ENCODE assay signal across 19 mouse cellular contexts in genomic region chr16:9439300-9439856, GRCm38 (mm10).
DNase-seq lines count a peak whose midpoint lies in the region; ATAC-seq lines count a peak whose summit lies in the region.
"Had no signal": no experiment of that assay in that cellular context is flagged by ENCODE, and none has a peak within 500 bp of the region (broad histone marks: within the 10 kb centered on the region; RNA-seq: fewer than 3 reads in every experiment).

No protein-coding gene starts in this region.

- H3K4me1 ChIP-seq in hindbrain, embryonic 11.5 days (replicated peaks; ENCODE audit: control insufficient read depth, insufficient read depth, low read length), result no peaks in the 10 kb centered on the region
- no peaks in the 10 kb centered on the region for H3K4me1 ChIP-seq in hindbrain, embryonic 16.5 days (ENCODE audit: control insufficient read depth, insufficient read depth, low read depth, low read length)
- H3K4me1 ChIP-seq in midbrain, embryonic 14.5 days (ENCODE audit: control insufficient read depth, insufficient read depth, low read length), result no peaks in the 10 kb centered on the region
- H3K4me1 ChIP-seq in midbrain, embryonic 15.5 days, result no peaks in the 10 kb centered on the region
- H3K4me1 ChIP-seq in neural tube, embryonic 13.5 days (replicated peaks), result no peaks in the 10 kb centered on the region
- H3K4me1 ChIP-seq: forebrain, embryonic 15.5 days; heart, embryonic 13.5 days had no signal

- DNase-seq in hindbrain, embryonic 11.5 days (ENCODE audit: low spot score), result peak; percentile 8
- peak; percentile 48 for DNase-seq in midbrain, embryonic 14.5 days
- DNase-seq in embryo, embryonic 10.5 days (ENCODE audit: low spot score), result peak; percentile 17
- no peak for DNase-seq in layer of hippocampus, postnatal 14 days (ENCODE audit: low spot score in 2 of 2)
- DNase-seq: adrenal gland, postnatal 14 days; cerebellum, adult 2 months; cerebellum, postnatal 10 days; gastrocnemius, postnatal 36 days; heart, adult 11 months; heart, postnatal 36 days had no signal

- H3K36me3 ChIP-seq in hindbrain, embryonic 11.5 days (ENCODE audit: control insufficient read depth, insufficient read depth, low read length), result no peaks in the 10 kb centered on the region
- H3K36me3 ChIP-seq in hindbrain, embryonic 16.5 days (ENCODE audit: control insufficient read depth, insufficient read depth, low read length), result no peaks in the 10 kb centered on the region
- H3K36me3 ChIP-seq in midbrain, embryonic 14.5 days (ENCODE audit: control insufficient read depth, insufficient read depth, low read length), result no peaks in the 10 kb centered on the region
- H3K36me3 ChIP-seq in midbrain, embryonic 15.5 days (replicated peaks), result no peaks in the 10 kb centered on the region
- no peaks in the 10 kb centered on the region for H3K36me3 ChIP-seq in neural tube, embryonic 13.5 days
- H3K36me3 ChIP-seq: forebrain, embryonic 15.5 days; heart, embryonic 13.5 days had no signal

- H3K27me3 ChIP-seq in hindbrain, embryonic 11.5 days (ENCODE audit: control insufficient read depth, insufficient read depth, low read length), result peaks cover 2% of the 10 kb centered on the region; the same call in 1 of the 2 replicates
- no peaks in the 10 kb centered on the region for H3K27me3 ChIP-seq in hindbrain, embryonic 16.5 days (replicated peaks; ENCODE audit: control insufficient read depth, insufficient read depth, low read length)
- H3K27me3 ChIP-seq in midbrain, embryonic 14.5 days (ENCODE audit: control insufficient read depth, insufficient read depth, low read length), result peaks cover 28% of the 10 kb centered on the region
- peaks cover 17% of the 10 kb centered on the region for H3K27me3 ChIP-seq in midbrain, embryonic 15.5 days (replicated peaks)
- H3K27me3 ChIP-seq in neural tube, embryonic 13.5 days, result peaks cover 16% of the 10 kb centered on the region
- H3K27me3 ChIP-seq: CH12.LX; forebrain, embryonic 15.5 days; heart, embryonic 13.5 days had no signal

- 10% methylated on average over 2 of the region's 2 CpGs for WGBS in hindbrain, embryonic 11.5 days
- WGBS in hindbrain, embryonic 16.5 days, result 13% methylated on average over 2 of the region's 2 CpGs
- 9% methylated on average over 2 of the region's 2 CpGs for WGBS in midbrain, embryonic 14.5 days
- 11% methylated on average over 2 of the region's 2 CpGs for WGBS in midbrain, embryonic 15.5 days
- 8% methylated on average over 2 of the region's 2 CpGs for WGBS in neural tube, embryonic 13.5 days

- no peak overlapping the region for H3K4me2 ChIP-seq in hindbrain, embryonic 11.5 days (replicated peaks; ENCODE audit: low read depth, low read length)
- no peak overlapping the region for H3K4me2 ChIP-seq in hindbrain, embryonic 16.5 days (ENCODE audit: low read length)
- H3K4me2 ChIP-seq in midbrain, embryonic 14.5 days (ENCODE audit: low read length), result no peak overlapping the region
- no peak overlapping the region for H3K4me2 ChIP-seq in midbrain, embryonic 15.5 days
- no peak overlapping the region for H3K4me2 ChIP-seq in neural tube, embryonic 13.5 days
- H3K4me2 ChIP-seq: forebrain, embryonic 15.5 days; heart, embryonic 13.5 days; hindbrain, embryonic 14.5 days had no signal

- no peak overlapping the region for H3K4me3 ChIP-seq in hindbrain, embryonic 11.5 days (ENCODE audit: low read depth, low read length)
- H3K4me3 ChIP-seq in hindbrain, embryonic 16.5 days (ENCODE audit: low read length), result no peak overlapping the region
- H3K4me3 ChIP-seq in midbrain, embryonic 14.5 days (replicated peaks; ENCODE audit: low read depth, low read length), result no peak overlapping the region
- no peak overlapping the region for H3K4me3 ChIP-seq in midbrain, embryonic 15.5 days
- H3K4me3 ChIP-seq in neural tube, embryonic 13.5 days, result no peak overlapping the region
- H3K4me3 ChIP-seq: forebrain, embryonic 15.5 days; heart, embryonic 13.5 days had no signal

- peak; percentile 43; the same call in 1 of the 2 replicates for ATAC-seq in hindbrain, embryonic 11.5 days (ENCODE audit: low FRiP score)
- ATAC-seq in hindbrain, embryonic 16.5 days, result no peak
- no peak for ATAC-seq in midbrain, embryonic 14.5 days (ENCODE audit: low FRiP score, low TSS enrichment)
- ATAC-seq in midbrain, embryonic 15.5 days (replicated peaks), result no peak
- peak; percentile 61; the same call in 1 of the 2 replicates for ATAC-seq in neural tube, embryonic 13.5 days (ENCODE audit: low read depth)
- ATAC-seq: activated CD4-positive, CD25-positive, alpha-beta regulatory T cell, adult 4 months; forebrain, embryonic 15.5 days; Patski had no signal

- no peak overlapping the region for H3K9ac ChIP-seq in hindbrain, embryonic 11.5 days (ENCODE audit: low read depth, low read length)
- no peak overlapping the region for H3K9ac ChIP-seq in hindbrain, embryonic 16.5 days (ENCODE audit: low read depth, low read length)
- H3K9ac ChIP-seq in midbrain, embryonic 14.5 days (replicated peaks; ENCODE audit: low read length), result no peak overlapping the region
- no peak overlapping the region for H3K9ac ChIP-seq in midbrain, embryonic 15.5 days
- no peak overlapping the region for H3K9ac ChIP-seq in neural tube, embryonic 13.5 days
- H3K9ac ChIP-seq: forebrain, embryonic 15.5 days; heart, embryonic 13.5 days; hindbrain, embryonic 14.5 days had no signal

- H3K27ac ChIP-seq in hindbrain, embryonic 11.5 days (ENCODE audit: low read depth, low read length), result no peak overlapping the region
- H3K27ac ChIP-seq in hindbrain, embryonic 16.5 days (ENCODE audit: low read depth, low read length), result no peak overlapping the region
- no peak overlapping the region for H3K27ac ChIP-seq in midbrain, embryonic 14.5 days (replicated peaks; ENCODE audit: low read depth, low read length)
- H3K27ac ChIP-seq in midbrain, embryonic 15.5 days, result no peak overlapping the region
- H3K27ac ChIP-seq in neural tube, embryonic 13.5 days (replicated peaks), result no peak overlapping the region
- H3K27ac ChIP-seq: forebrain, embryonic 15.5 days; heart, embryonic 13.5 days; hindbrain, embryonic 14.5 days had no signal

- no peaks in the 10 kb centered on the region for H3K9me3 ChIP-seq in hindbrain, embryonic 11.5 days (ENCODE audit: control insufficient read depth, low read length)
- H3K9me3 ChIP-seq in hindbrain, embryonic 16.5 days (ENCODE audit: control insufficient read depth, low read length), result no peaks in the 10 kb centered on the region
- H3K9me3 ChIP-seq in midbrain, embryonic 14.5 days (ENCODE audit: control insufficient read depth, low read length), result no peaks in the 10 kb centered on the region
- no peaks in the 10 kb centered on the region for H3K9me3 ChIP-seq in midbrain, embryonic 15.5 days
- no peaks in the 10 kb centered on the region for H3K9me3 ChIP-seq in neural tube, embryonic 13.5 days
- H3K9me3 ChIP-seq: forebrain, embryonic 15.5 days; heart, embryonic 13.5 days had no signal

Comparison
In these comparisons a context has a peak if more than half of its experiments do, and no peak if none do; other contexts are left out.
1. ATAC-seq: peak in hindbrain, embryonic 11.5 days (single experiment) and neural tube, embryonic 13.5 days (single experiment); none in hindbrain, embryonic 16.5 days (single experiment), midbrain, embryonic 14.5 days (single experiment) and midbrain, embryonic 15.5 days (single experiment).
2. DNase-seq: peak in hindbrain, embryonic 11.5 days (single experiment), midbrain, embryonic 14.5 days (single experiment) and embryo, embryonic 10.5 days (single experiment); none in layer of hippocampus, postnatal 14 days (0 of 2).